Mouse (Mus musculus): Measurements from ENCODE around the gene Cdc6. TPM values are rescaled to one million over a fixed set of nuclear protein-coding genes. Genes with fewer than 3 reads are reported as not detected.
A peak's percentile ranks its signal among the peaks of the same experiment; 100 is the strongest.

Gene Cdc6
- total and polyA plus RNA-seq, 3 experiments: 47.4 to 99.3 (median 81.3) TPM

GRCm38 (mm10) chr11:98909654-98910053 lies 2.1 kb downstream of the Cdc6 start:
- H3K36me3 ChIP-seq (replicated peaks in 1 of 2; ENCODE audit: control insufficient read depth in 1 of 2, insufficient read depth in 1 of 2, low read length in 1 of 2): peaks cover 55 to 70% of the 10 kb centered on the region in 2 experiments
- peak overlapping the region; percentile 77 to 91 (median 79) for H3K4me3 ChIP-seq (replicated peaks in 1 of 3; ENCODE audit: low read depth in 2 of 3, low read length in 2 of 3, poor library complexity in 1 of 3)
- dilution Hi-C loops (cut with MboI; ENCODE audit: extremely low pct_ligation_motif_present, extremely low pct_unique_long_range_greater_than_20kb, low sequenced_read_pairs): no loop called here
- no peaks in the 10 kb centered on the region for H3K9me3 ChIP-seq (replicated peaks; ENCODE audit: low read length)
- peak overlapping the region; percentile 97 for H3K9ac ChIP-seq (ENCODE audit: insufficient read depth, low read depth)
- in situ Hi-C loops (cut with MboI; ENCODE audit: low pct_ligation_motif_present, low pct_unique_long_range_greater_than_20kb, low sequenced_read_pairs): loop anchor here (10.0 kb wide), 2 partner anchors 65 to 215 kb away; no protein-coding TSS in a partner anchor
- H3K4me1 ChIP-seq (ENCODE audit: control insufficient read depth in 1 of 2, insufficient read depth in 2 of 2): peaks cover 6 to 32% of the 10 kb centered on the region in 2 experiments
- DNase-seq (ENCODE audit: extremely low read depth): peak; percentile 78
- TF ChIP-seq BHLHE40 (IDR thresholded peaks at IDR 0.05; ENCODE audit: low read depth, low read length) (no peak), EP300 (IDR thresholded peaks at IDR 0.05; ENCODE audit: low read length) (no peak), MAZ (IDR thresholded peaks at IDR 0.05; ENCODE audit: low read depth, low read length) (no peak), ZMIZ1 (IDR thresholded peaks at IDR 0.05; ENCODE audit: low read depth, low read length) (no peak), E2F4 (IDR thresholded peaks at IDR 0.05; ENCODE audit: insufficient replicate concordance, low read depth, low read length) (no peak), PAX5 (IDR thresholded peaks at IDR 0.05; ENCODE audit: low read length) (no peak), CTCF (conservative IDR thresholded peaks at IDR 0.05 in 1 of 2, IDR thresholded peaks at IDR 0.05 in 1 of 2; ENCODE audit: low read depth in 2 of 2, low read length in 2 of 2) (peak; percentile 30 to 90; a peak in 3 of 4 replicates), TCF12 (IDR thresholded peaks at IDR 0.05; ENCODE audit: low read depth, low read length) (no peak), JUN (IDR thresholded peaks at IDR 0.05; ENCODE audit: insufficient read depth, low read depth, low read length) (no peak), MAFK (IDR thresholded peaks at IDR 0.05; ENCODE audit: insufficient replicate concordance, low read length) (no peak), POLR2A (IDR thresholded peaks at IDR 0.05; ENCODE audit: low read depth, low read length) (no peak; the same call in 1 of the 2 replicates), CHD1 (IDR thresholded peaks at IDR 0.05; ENCODE audit: low read depth, low read length) (no peak), MEF2A (IDR thresholded peaks at IDR 0.05; ENCODE audit: borderline replicate concordance, low read depth, low read length) (peak; percentile 32; the same call in 1 of the 2 replicates), IRF4 (IDR thresholded peaks at IDR 0.05; ENCODE audit: low read depth, low read length) (peak; percentile 50), SIN3A (IDR thresholded peaks at IDR 0.05; ENCODE audit: low read length) (peak; percentile 38; the same call in 1 of the 2 replicates), ZNF384 (IDR thresholded peaks at IDR 0.05; ENCODE audit: low read depth, low read length) (no peak), MYC (IDR thresholded peaks at IDR 0.05; ENCODE audit: low read depth, low read length) (peak; percentile 67; the same call in 1 of the 2 replicates), RAD21 (IDR thresholded peaks at IDR 0.05; ENCODE audit: low read depth, low read length) (peak; percentile 71), TBP (conservative IDR thresholded peaks at IDR 0.05; ENCODE audit: low read depth, low read length) (no peak), RCOR1 (conservative IDR thresholded peaks at IDR 0.05; ENCODE audit: low read depth, low read length) (no peak), ZC3H11A (IDR thresholded peaks at IDR 0.05; ENCODE audit: low read depth, low read length) (peak; percentile 25; the same call in 1 of the 2 replicates), NELFE (IDR thresholded peaks at IDR 0.05; ENCODE audit: low read depth, low read length) (no peak; the same call in 1 of the 2 replicates), USF1 (IDR thresholded peaks at IDR 0.05; ENCODE audit: low read depth, low read length) (no peak), ETS1 (conservative IDR thresholded peaks at IDR 0.05; ENCODE audit: low read depth, low read length) (no peak), USF2 (conservative IDR thresholded peaks at IDR 0.05; ENCODE audit: low read depth, low read length) (no peak), CHD2 (IDR thresholded peaks at IDR 0.05; ENCODE audit: low read length) (no peak), POLR2AphosphoS2 (IDR thresholded peaks at IDR 0.05; ENCODE audit: low read depth, low read length) (no peak), UBTF (IDR thresholded peaks at IDR 0.05; ENCODE audit: low read depth, low read length) (no peak), KAT2A (IDR thresholded peaks at IDR 0.05; ENCODE audit: insufficient replicate concordance, low read length) (no peak), ELF1 (IDR thresholded peaks at IDR 0.05; ENCODE audit: low read depth, low read length) (no peak), HCFC1 (IDR thresholded peaks at IDR 0.05; ENCODE audit: low read depth, low read length) (peak; percentile 36), ZKSCAN1 (IDR thresholded peaks at IDR 0.05; ENCODE audit: borderline replicate concordance, low read depth, low read length) (no peak), SMC3 (IDR thresholded peaks at IDR 0.05; ENCODE audit: low read depth, low read length) (peak; percentile 84), MXI1 (IDR thresholded peaks at IDR 0.05; ENCODE audit: low read depth, low read length) (no peak), GABPA (IDR thresholded peaks at IDR 0.05; ENCODE audit: insufficient replicate concordance, low read depth, low read length) (no peak), MAX (IDR thresholded peaks at IDR 0.05; ENCODE audit: low read length) (0 out of 2 replicates have a peak, but pooled peaks have one; percentile 35), JUND (conservative IDR thresholded peaks at IDR 0.05; ENCODE audit: low read depth, low read length) (no peak), NRF1 (IDR thresholded peaks at IDR 0.05; ENCODE audit: low read depth, low read length) (no peak)
- H3K27me3 ChIP-seq (replicated peaks): no peaks in the 10 kb centered on the region
- peaks cover 42% of the 10 kb centered on the region for H3K79me2 ChIP-seq (replicated peaks; ENCODE audit: control insufficient read depth, extremely low read depth, insufficient read depth, poor library complexity, severe bottlenecking)
- peak overlapping the region; percentile 87 for H3K4me2 ChIP-seq (ENCODE audit: insufficient read depth, low read depth, poor library complexity, severe bottlenecking)
- no peak overlapping the region for H3K27ac ChIP-seq (ENCODE audit: insufficient read depth, low read depth)
